Mouse (Mus musculus) lung, postnatal 10 days (tissue): ENCODE results near the gene Clec2g.
"Not testable (repeated sequence)": the region's sequence is repeated elsewhere in the genome, so short reads cannot be mapped to it uniquely, and the experiment has no call there.

ENCODE experiments used
- DNase-seq: peaks from one replicate; pipeline ENCODE4 v3.0.0; 2021

Gene Clec2g

GRCm38 (mm10) chr6:128934081-128934480 lies at the start of gene Clec2g:
Gene Clec2g, plus strand, starts transcription at chr6:128934381.
- not testable (repeated sequence) for DNase-seq

GRCm38 (mm10) chr6:128887091-128887790 lies 46.9 kb upstream of the Clec2g start, which contains the start of gene Clec2i:
Gene Clec2i, plus strand, starts transcription at chr6:128887588.
- DNase-seq = peak; percentile 17

GRCm38 (mm10) chr6:128888834-128889233 lies 45.3 kb upstream of the Clec2g start:
- no peak for DNase-seq

- no peak for DNase-seq
Observed at GRCm38 (mm10) chr6:128890948-128891355, 43.2 kb upstream of the Clec2g start, which contains the start of gene BC035044. Gene BC035044, minus strand, starts transcription at chr6:128891126.

- no peak for DNase-seq
Observed at GRCm38 (mm10) chr6:128895404-128896001, 38.7 kb upstream of the Clec2g start.

GRCm38 (mm10) chr6:128900044-128900443 lies 34.1 kb upstream of the Clec2g start:
- DNase-seq = no peak

GRCm38 (mm10) chr6:128900796-128901552 lies 33.2 kb upstream of the Clec2g start:
- not testable (repeated sequence) for DNase-seq

GRCm38 (mm10) chr6:128913598-128914254 lies 20.5 kb upstream of the Clec2g start:
- DNase-seq = no peak

- DNase-seq = no peak
Observed at GRCm38 (mm10) chr6:128917322-128917721, 16.9 kb upstream of the Clec2g start.

GRCm38 (mm10) chr6:128933050-128933449 lies 1.1 kb upstream of the Clec2g start:
- DNase-seq = no peak

GRCm38 (mm10) chr6:128935889-128936665 lies 1.9 kb downstream of the Clec2g start:
- DNase-seq = not testable (repeated sequence)

GRCm38 (mm10) chr6:128941646-128942421 lies 7.7 kb downstream of the Clec2g start:
- DNase-seq = no peak

- no peak for DNase-seq
Observed at GRCm38 (mm10) chr6:128945564-128945963, 11.4 kb downstream of the Clec2g start.

- no peak for DNase-seq
Observed at GRCm38 (mm10) chr6:128961110-128961509, 26.9 kb downstream of the Clec2g start.

GRCm38 (mm10) chr6:128962108-128962507 lies 27.9 kb downstream of the Clec2g start:
- not testable (repeated sequence) for DNase-seq

- DNase-seq = no peak
Observed at GRCm38 (mm10) chr6:128964519-128964918, 30.3 kb downstream of the Clec2g start.

GRCm38 (mm10) chr6:128968463-128968862 lies 34.3 kb downstream of the Clec2g start:
- no peak for DNase-seq

GRCm38 (mm10) chr6:128969741-128970140 lies 35.6 kb downstream of the Clec2g start:
- no peak for DNase-seq

GRCm38 (mm10) chr6:128970508-128971393 lies 36.6 kb downstream of the Clec2g start:
- not testable (repeated sequence) for DNase-seq

GRCm38 (mm10) chr6:128971394-128972039 lies 37.3 kb downstream of the Clec2g start:
- DNase-seq = no peak
